Mouse (Mus musculus) megakaryocyte, embryonic 14.5 days (primary cell): ENCODE data around the gene Usp37. TPM values are rescaled to one million over a fixed set of nuclear protein-coding genes. Genes with fewer than 3 reads are reported as not detected.

ENCODE experiments used
- H3K27me3 ChIP-seq: replicated peaks from 2 replicates; pipeline ENCODE3; 2012; ENCODE audit warnings: inconsistent platforms
- H3K36me3 ChIP-seq: replicated peaks from 2 replicates; pipeline ENCODE3; 2012; ENCODE audit warnings: low read length, inconsistent platforms, mixed read lengths
- H3K4me1 ChIP-seq: 2 replicates; pipeline ENCODE4 v1.6.1; 2012; ENCODE audit warnings: inconsistent platforms
- H3K4me3 ChIP-seq: replicated peaks from 2 replicates; pipeline ENCODE3; 2012; ENCODE audit warnings: moderate library complexity, mild to moderate bottlenecking, inconsistent platforms
- H3K9me3 ChIP-seq: 2 replicates; pipeline ENCODE4 v1.6.1; 2012; ENCODE audit warnings: inconsistent platforms
- FLI1 ChIP-seq: IDR thresholded peaks from 2 replicates; pipeline ENCODE4 v1.6.1; 2012; ENCODE audit warnings: low read length, inconsistent platforms, mixed read lengths
- GATA1 ChIP-seq: IDR thresholded peaks from 3 replicates; pipeline ENCODE4 v1.6.1; 2012; ENCODE audit warnings: mixed read lengths, low read length, inconsistent platforms, borderline replicate concordance
- polyA plus RNA-seq: library from polyadenylated mRNA; stranded (reverse); fragments of >175 nt; gene quantifications from 2 replicates; pipeline ENCODE4 v1.2.3, GENCODE M21; 2012; ENCODE audit warnings: low replicate concordance; ENCODE audit not compliant: insufficient read depth

Usp37 gene
- polyA plus RNA-seq, 1 experiment, result 0.17 TPM

GRCm38 (mm10) chr1:74385531-74385930 is 158.6 kb downstream of the Usp37 start:
- Histone ChIP-seq H3K36me3 (no peaks in the 10 kb centered on the region), H3K4me1 (peaks cover 82% of the 10 kb centered on the region), H3K9me3 (no peaks in the 10 kb centered on the region), H3K27me3 (peaks cover 12% of the 10 kb centered on the region), H3K4me3 (no peak overlapping the region)
- TF ChIP-seq FLI1, result no peak
- TF ChIP-seq GATA1, result no peak

Other genes starting within 250 kb of the Usp37 start
- gene Tmbim1, start 238.7 kb downstream of the Usp37 start, polyA plus RNA-seq, result 128 and 140 TPM in 2 replicates
- 0.59 TPM in 1 of 2 replicates, not detected in the other for gene Catip, start 182.2 kb downstream of the Usp37 start, polyA plus RNA-seq
- gene Slc11a1, start 169.1 kb downstream of the Usp37 start, polyA plus RNA-seq, result 6.3 and 57.9 TPM in 2 replicates
- 33.8 and 117 TPM in 2 replicates for gene Ctdsp1, start 152.8 kb downstream of the Usp37 start, polyA plus RNA-seq
- gene Vil1, start 134.9 kb downstream of the Usp37 start, polyA plus RNA-seq, result not detected in 2 replicates
- 7.3 and 10.2 TPM in 2 replicates for gene Cnot9, start 38.2 kb downstream of the Usp37 start, polyA plus RNA-seq
- not detected in 2 replicates for gene Plcd4, start 1.4 kb downstream of the Usp37 start, polyA plus RNA-seq
- gene Zfp142, start 44.0 kb upstream of the Usp37 start, polyA plus RNA-seq, result 2.0 and 2.2 TPM in 2 replicates
- gene Bcs1l, start 44.0 kb upstream of the Usp37 start, polyA plus RNA-seq, result 1.5 and 2.7 TPM in 2 replicates
- gene Rnf25, start 57.1 kb upstream of the Usp37 start, polyA plus RNA-seq, result 14.9 and 27.3 TPM in 2 replicates
- 0.12 TPM in 1 of 2 replicates, not detected in the other for gene Stk36, start 57.2 kb upstream of the Usp37 start, polyA plus RNA-seq
- 1.2 and 5.3 TPM in 2 replicates for gene Ttll4, start 117.5 kb upstream of the Usp37 start, polyA plus RNA-seq
- gene Cyp27a1, start 169.3 kb upstream of the Usp37 start, polyA plus RNA-seq, result 1.7 TPM in 1 of 2 replicates, not detected in the other
- gene Prkag3, start 204.9 kb upstream of the Usp37 start, polyA plus RNA-seq, result not detected in 2 replicates
- 0.60 TPM in 1 of 2 replicates, not detected in the other for gene Wnt6, start 227.6 kb upstream of the Usp37 start, polyA plus RNA-seq
- not detected in 2 replicates for gene Wnt10a, start 247.2 kb upstream of the Usp37 start, polyA plus RNA-seq